Mouse (Mus musculus) induced T-regulatory cell, adult 2 months (primary cell): ENCODE data around the gene Stoml3.

Experiments used
- DNase-seq: peaks from one replicate; pipeline ENCODE4 v3.0.0-alpha.2; 2012; ENCODE audit warnings: low read depth

Gene Stoml3

GRCm38 (mm10) chr3:53488353-53488752, at the start of gene Stoml3:
Stoml3 (plus strand) TSS chr3:53488653.
- no peak for DNase-seq

GRCm38 (mm10) chr3:53445540-53445939, 42.9 kb upstream of the Stoml3 start:
- DNase-seq = no peak

- no peak for DNase-seq
Measured at GRCm38 (mm10) chr3:53446801-53447200, 41.7 kb upstream of the Stoml3 start.

GRCm38 (mm10) chr3:53448208-53448607, 40.2 kb upstream of the Stoml3 start:
- peak; percentile 78 for DNase-seq

GRCm38 (mm10) chr3:53450666-53451065, 37.8 kb upstream of the Stoml3 start:
- DNase-seq = no peak

- DNase-seq = no peak
Measured at GRCm38 (mm10) chr3:53452351-53452750, 36.1 kb upstream of the Stoml3 start.

GRCm38 (mm10) chr3:53453346-53453745, 35.1 kb upstream of the Stoml3 start:
- DNase-seq = no peak

GRCm38 (mm10) chr3:53454005-53454404, 34.4 kb upstream of the Stoml3 start:
- no peak for DNase-seq

- DNase-seq = no peak
Measured at GRCm38 (mm10) chr3:53454561-53454960, 33.9 kb upstream of the Stoml3 start.

GRCm38 (mm10) chr3:53454984-53455383, 33.5 kb upstream of the Stoml3 start:
- DNase-seq = no peak

- DNase-seq = no peak
Measured at GRCm38 (mm10) chr3:53457750-53458149, 30.7 kb upstream of the Stoml3 start.

GRCm38 (mm10) chr3:53460106-53460505, 28.3 kb upstream of the Stoml3 start:
- DNase-seq = no peak

GRCm38 (mm10) chr3:53462701-53463045, 25.8 kb upstream of the Stoml3 start:
- peak; percentile 77 for DNase-seq

- peak; percentile 95 for DNase-seq
Measured at GRCm38 (mm10) chr3:53463046-53463764, 25.2 kb upstream of the Stoml3 start, which contains the start of the genes Nhlrc3 and Proser1. Nhlrc3 (minus strand) TSS chr3:53463332. Proser1 (plus strand) TSS chr3:53463666.

- DNase-seq = no peak
Measured at GRCm38 (mm10) chr3:53463765-53464114, 24.7 kb upstream of the Stoml3 start.

GRCm38 (mm10) chr3:53464146-53464698, 24.2 kb upstream of the Stoml3 start:
- peak; percentile 59 for DNase-seq

GRCm38 (mm10) chr3:53465330-53465729, 23.1 kb upstream of the Stoml3 start:
- no peak for DNase-seq

- DNase-seq = peak; percentile 23
Measured at GRCm38 (mm10) chr3:53466481-53466880, 22.0 kb upstream of the Stoml3 start.

- no peak for DNase-seq
Measured at GRCm38 (mm10) chr3:53467356-53467755, 21.1 kb upstream of the Stoml3 start.

- no peak for DNase-seq
Measured at GRCm38 (mm10) chr3:53469650-53470049, 18.8 kb upstream of the Stoml3 start.

- DNase-seq = no peak
Measured at GRCm38 (mm10) chr3:53472061-53472460, 16.4 kb upstream of the Stoml3 start.

GRCm38 (mm10) chr3:53474179-53474578, 14.3 kb upstream of the Stoml3 start:
- no peak for DNase-seq

- DNase-seq = no peak
Measured at GRCm38 (mm10) chr3:53475889-53476288, 12.6 kb upstream of the Stoml3 start.

- no peak for DNase-seq
Measured at GRCm38 (mm10) chr3:53477468-53477867, 11.0 kb upstream of the Stoml3 start.
